Mouse (Mus musculus) embryonic facial prominence, embryonic 14.5 days (tissue): ENCODE measurements around the gene Ptger2. TPM values are rescaled to one million over a fixed set of nuclear protein-coding genes. Genes with fewer than 3 reads are reported as not detected.
A peak's percentile ranks its signal among the peaks of the same experiment; 100 is the strongest.
"Not testable (repeated sequence)": the region's sequence is repeated elsewhere in the genome, so short reads cannot be mapped to it uniquely, and the experiment has no call there.

Source experiments
- ATAC-seq: fragments of 200-750 bp; cut with Nextera tagmentation; 2 replicates; pipeline ENCODE4 v1.8.0; 2017; ENCODE audit warnings: low read depth, moderate number of reproducible peaks, moderate TSS enrichment
- DNase-seq: peaks from one replicate; pipeline ENCODE4 v3.0.0-alpha.2; 2015; ENCODE audit warnings: low spot score
- H3K27ac ChIP-seq: fragments of 300-500 bp; sonication (generic); replicated peaks from 2 replicates; pipeline ENCODE4 v1.5.1; 2014; ENCODE audit warnings: low read depth, mild to moderate bottlenecking, low read length, moderate library complexity
- H3K27me3 ChIP-seq: fragments of 300-500 bp; sonication (generic); replicated peaks from 2 replicates; pipeline ENCODE4 v1.6.1; 2014; ENCODE audit warnings: low read length; ENCODE audit not compliant: control insufficient read depth, insufficient read depth
- H3K36me3 ChIP-seq: fragments of 300-500 bp; sonication (generic); 2 replicates; pipeline ENCODE4 v1.6.1; 2014; ENCODE audit warnings: low read length, mixed read lengths; ENCODE audit not compliant: control insufficient read depth, insufficient read depth
- H3K4me1 ChIP-seq: fragments of 300-500 bp; sonication (generic); 2 replicates; pipeline ENCODE4 v1.6.1; 2014; ENCODE audit warnings: antibody characterized with exemption, low read length; ENCODE audit not compliant: control insufficient read depth, insufficient read depth
- H3K4me2 ChIP-seq: fragments of 300-500 bp; sonication (generic); 2 replicates; pipeline ENCODE4 v1.6.1; 2014; ENCODE audit warnings: low read depth, mild to moderate bottlenecking, low read length, moderate library complexity, mixed read lengths
- H3K4me3 ChIP-seq: fragments of 300-500 bp; sonication (generic); 2 replicates; pipeline ENCODE4 v1.5.1; 2014; ENCODE audit warnings: low read depth, mild to moderate bottlenecking, low read length
- H3K9ac ChIP-seq: fragments of 300-500 bp; sonication (generic); 2 replicates; pipeline ENCODE4 v1.6.1; 2014; ENCODE audit warnings: low read depth, mild to moderate bottlenecking, low read length, moderate library complexity, mixed read lengths
- H3K9me3 ChIP-seq: fragments of 300-500 bp; sonication (generic); 2 replicates; pipeline ENCODE4 v1.6.1; 2016; ENCODE audit warnings: low read length; ENCODE audit not compliant: control insufficient read depth
- WGBS: fragments of 180-500 bp; shearing (Covaris S2); extraction: QIAGEN DNeasy Blood & Tissue Kit; methylation state at CpG from one replicate; pipeline ENCODE4 v1.1.7; 2014; 5-methylcytosine and 5-hydroxymethylcytosine counted together
- polyA plus RNA-seq: library from polyadenylated mRNA; unstranded; fragments of >200 nt; fragmentation: Nextera tagmentation; extraction: Ambion mirVana; gene quantifications from 2 replicates; pipeline ENCODE4 v1.2.1, GENCODE M21; 2014

Ptger2 gene
- polyA plus RNA-seq: 0.81 and 1.2 TPM in 2 replicates

DNA sequence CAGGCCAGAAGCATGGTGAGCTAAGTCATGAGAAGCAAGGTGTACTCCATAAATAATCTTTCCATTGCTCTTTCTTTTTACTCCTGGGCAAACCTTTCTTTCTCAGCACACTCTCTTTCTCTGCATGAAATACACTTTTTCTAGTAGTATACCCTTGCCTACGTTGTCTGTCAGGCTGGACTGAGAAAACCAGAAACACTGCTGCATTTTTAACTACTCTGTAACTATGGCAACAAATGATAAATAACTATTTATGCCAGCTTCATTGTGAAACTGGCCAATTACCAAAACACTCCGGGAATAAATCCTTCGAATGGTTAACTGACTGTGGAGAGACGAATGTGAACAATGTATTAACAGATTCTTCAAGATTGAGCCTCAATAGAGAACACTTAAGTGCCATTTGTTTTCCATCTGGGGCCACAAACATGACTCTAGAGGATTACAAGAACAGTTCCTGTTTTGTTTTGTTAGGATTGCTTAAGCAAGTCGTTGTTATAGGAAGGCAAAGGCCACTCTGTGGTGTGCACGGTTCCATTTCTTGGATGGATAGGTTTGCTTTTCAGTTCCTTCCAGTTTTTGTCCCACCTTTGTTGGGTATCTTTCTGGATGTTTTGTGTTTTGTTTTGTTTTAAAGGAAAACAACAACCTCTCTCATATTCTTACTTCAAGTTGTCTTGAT lies at the start of gene Ptger2:
Gene Ptger2, plus strand, starts transcription at position 522 of the 682 bp plus-strand sequence.
- WGBS: 48% methylated on average over 5 of the region's 6 CpGs
- H3K27ac ChIP-seq, H3K4me1 ChIP-seq, ATAC-seq, H3K9me3 ChIP-seq, H3K36me3 ChIP-seq, DNase-seq: not testable (repeated sequence)
- H3K4me2 ChIP-seq: peak within 1 kb of the TSS; percentile 92
- H3K4me3 ChIP-seq: peak within 1 kb of the TSS; percentile 50
- H3K27me3 ChIP-seq: peaks cover 16% of the 10 kb centered on the region
- H3K9ac ChIP-seq: peak within 1 kb of the TSS; percentile 60

DNA sequence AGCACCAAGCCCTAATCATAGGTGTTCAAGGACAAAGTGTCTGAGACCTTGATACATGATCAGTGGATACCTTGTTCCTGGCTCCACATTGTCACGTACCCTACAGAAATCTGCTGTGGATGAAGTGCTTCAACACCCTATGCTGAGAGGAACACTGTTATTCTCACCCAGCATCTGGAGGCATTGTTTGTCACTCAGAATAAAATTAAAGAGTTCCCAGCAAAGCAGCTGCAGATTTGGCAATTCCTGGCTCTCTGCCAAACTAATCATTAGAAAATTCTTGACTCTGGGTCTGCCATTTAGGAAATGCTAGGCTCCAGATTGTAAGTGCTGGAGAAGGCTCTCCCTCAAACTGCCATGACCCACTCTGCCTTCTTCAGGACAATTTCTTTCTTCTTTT lies 27.2 kb upstream of the Ptger2 start:
- no peaks in the 10 kb centered on the region for H3K4me1 ChIP-seq
- WGBS: 88% methylated on average over 1 of the region's 1 CpGs
- no peaks in the 10 kb centered on the region for H3K36me3 ChIP-seq
- no peak overlapping the region for H3K27ac ChIP-seq
- H3K9me3 ChIP-seq: no peaks in the 10 kb centered on the region
- no peak overlapping the region for H3K4me2 ChIP-seq
- no peak for ATAC-seq
- no peak overlapping the region for H3K9ac ChIP-seq
- H3K4me3 ChIP-seq: no peak overlapping the region
- H3K27me3 ChIP-seq: no peaks in the 10 kb centered on the region
- no peak for DNase-seq

DNA sequence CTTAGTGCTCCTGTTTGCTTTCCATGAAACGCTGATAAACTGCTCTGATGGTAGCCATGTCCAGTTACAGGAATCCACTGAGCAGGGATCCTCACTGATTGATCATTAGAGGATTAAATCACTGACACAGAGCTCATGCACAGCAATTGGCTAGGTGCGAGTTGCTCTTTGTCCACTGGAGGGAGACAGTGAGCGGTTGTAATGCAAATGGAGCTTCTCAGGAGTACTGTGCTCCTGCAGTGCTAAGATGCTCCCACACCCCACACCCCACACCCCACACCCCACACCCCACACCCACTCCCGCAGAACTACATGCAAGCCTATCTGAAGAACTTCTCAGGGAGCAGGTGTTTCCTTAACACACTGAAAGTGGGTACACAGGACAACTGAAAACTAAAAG lies 10.7 kb upstream of the Ptger2 start:
- not testable (repeated sequence) for H3K27me3 ChIP-seq, H3K4me3 ChIP-seq, H3K36me3 ChIP-seq, H3K4me2 ChIP-seq, H3K27ac ChIP-seq, H3K9ac ChIP-seq, ATAC-seq, H3K4me1 ChIP-seq, H3K9me3 ChIP-seq
- WGBS: 3% methylated on average over 4 of the region's 4 CpGs
- peak; percentile 11 for DNase-seq

DNA sequence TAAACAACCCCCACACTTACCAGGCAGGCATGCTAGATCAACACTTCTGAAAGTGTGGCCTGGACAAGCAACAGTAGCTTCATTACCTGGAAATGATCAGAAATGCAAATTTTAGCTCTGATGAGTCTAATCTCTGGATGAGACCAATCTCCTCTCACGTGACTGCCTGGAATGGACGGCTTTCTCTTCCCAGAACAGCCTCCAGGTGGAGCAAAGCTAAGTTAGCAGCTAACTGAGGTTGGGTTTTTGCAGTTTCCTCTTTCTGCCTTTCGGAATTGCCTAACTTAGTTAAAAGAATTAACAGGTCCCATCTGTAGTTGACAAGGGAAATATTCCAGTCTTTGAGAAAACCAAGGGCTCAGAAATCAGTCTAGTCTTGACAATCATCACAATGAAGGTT lies 8.1 kb upstream of the Ptger2 start:
- ATAC-seq (no peak), DNase-seq (peak; percentile 14)
- Histone ChIP-seq H3K9me3 (no peaks in the 10 kb centered on the region), H3K36me3 (no peaks in the 10 kb centered on the region), H3K27ac (no peak overlapping the region), H3K27me3 (no peaks in the 10 kb centered on the region), H3K9ac (no peak overlapping the region), H3K4me1 (no peaks in the 10 kb centered on the region), H3K4me2 (no peak overlapping the region), H3K4me3 (no peak overlapping the region)
- 30% methylated on average over 3 of the region's 3 CpGs for WGBS

DNA sequence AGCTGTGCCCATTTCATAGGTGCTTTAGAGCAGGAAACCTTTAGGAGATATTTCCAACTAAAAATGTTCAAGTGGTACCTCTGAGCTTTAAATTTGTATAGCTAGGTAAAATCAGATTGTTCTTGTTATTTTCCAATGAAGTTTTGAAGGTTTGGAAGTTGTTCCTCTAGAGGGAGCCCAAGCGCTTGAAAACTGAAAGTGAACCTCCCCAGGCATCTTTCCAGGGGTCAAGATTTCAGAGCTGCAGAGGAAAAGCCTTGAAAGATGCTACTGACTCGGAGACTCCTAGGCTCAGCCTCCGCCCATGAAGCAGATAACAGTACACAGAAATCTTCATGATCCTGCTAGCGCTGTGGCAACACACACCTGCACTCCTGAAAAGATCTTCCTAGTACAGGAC lies 6.5 kb upstream of the Ptger2 start:
- 13% methylated on average over 4 of the region's 4 CpGs for WGBS
- Histone ChIP-seq H3K27me3 (no peaks in the 10 kb centered on the region), H3K9me3 (no peaks in the 10 kb centered on the region), H3K4me3 (no peak overlapping the region), H3K27ac (no peak overlapping the region), H3K9ac (no peak overlapping the region), H3K4me1 (no peaks in the 10 kb centered on the region), H3K36me3 (no peaks in the 10 kb centered on the region), H3K4me2 (no peak overlapping the region)
- peak; percentile 66 for DNase-seq
- ATAC-seq: no peak

DNA sequence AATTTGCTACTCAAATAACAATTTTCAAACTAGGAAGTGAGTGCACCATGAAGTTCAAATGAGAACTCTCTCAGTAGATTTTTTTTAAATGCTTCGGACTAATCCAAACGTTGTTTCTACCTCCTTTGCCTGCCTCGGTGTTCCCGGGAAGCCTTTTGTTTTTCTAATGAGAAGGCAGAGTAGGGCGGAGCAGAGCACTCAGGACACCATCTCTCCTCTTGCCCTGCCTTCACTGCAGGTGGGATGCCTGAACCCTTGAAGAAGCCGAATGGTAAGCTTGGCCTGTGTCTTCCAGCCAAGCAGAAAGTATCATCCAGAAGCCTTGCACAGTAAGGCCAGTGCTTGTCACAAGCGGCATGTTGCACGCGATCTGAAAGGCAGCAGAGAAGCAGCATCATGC lies 3.9 kb upstream of the Ptger2 start:
- H3K4me3 ChIP-seq: no peak overlapping the region
- 36% methylated on average over 9 of the region's 9 CpGs for WGBS
- H3K4me2 ChIP-seq: no peak overlapping the region
- DNase-seq: no peak
- H3K9ac ChIP-seq: no peak overlapping the region
- no peak overlapping the region for H3K27ac ChIP-seq
- no peaks in the 10 kb centered on the region for H3K36me3 ChIP-seq
- peaks cover 4% of the 10 kb centered on the region; the same call in 1 of the 2 replicates for H3K27me3 ChIP-seq
- H3K9me3 ChIP-seq: no peaks in the 10 kb centered on the region
- H3K4me1 ChIP-seq: 0 out of 2 replicates have a peak, but pooled peaks cover 3% of the 10 kb centered on the region
- no peak for ATAC-seq

DNA sequence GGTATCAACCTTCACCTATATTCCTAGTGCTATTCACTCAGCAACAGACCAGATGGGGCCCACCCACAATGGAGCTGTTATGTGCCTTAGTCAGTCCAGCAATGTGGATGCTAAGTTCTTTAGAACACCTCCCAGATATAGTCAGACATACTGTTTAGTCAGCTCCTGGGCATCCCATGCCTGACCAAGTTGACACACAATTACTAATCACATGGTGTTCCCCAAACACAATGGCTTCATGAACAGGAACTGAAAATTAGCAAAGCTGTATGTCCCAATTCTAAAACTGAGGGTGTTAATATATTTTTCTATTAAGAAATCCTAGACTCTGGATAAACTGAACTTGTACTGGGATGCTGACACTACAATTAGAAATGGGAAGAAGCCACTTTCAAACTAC lies 1.7 kb upstream of the Ptger2 start:
- Histone ChIP-seq H3K9me3 (no peaks in the 10 kb centered on the region), H3K27ac (no peak overlapping the region), H3K4me3 (no peak overlapping the region), H3K9ac (no peak overlapping the region), H3K36me3 (no peaks in the 10 kb centered on the region), H3K4me1 (peaks cover 3% of the 10 kb centered on the region; the same call in 1 of the 2 replicates), H3K4me2 (no peak overlapping the region), H3K27me3 (peaks cover 16% of the 10 kb centered on the region)
- DNase-seq (no peak), ATAC-seq (no peak)

DNA sequence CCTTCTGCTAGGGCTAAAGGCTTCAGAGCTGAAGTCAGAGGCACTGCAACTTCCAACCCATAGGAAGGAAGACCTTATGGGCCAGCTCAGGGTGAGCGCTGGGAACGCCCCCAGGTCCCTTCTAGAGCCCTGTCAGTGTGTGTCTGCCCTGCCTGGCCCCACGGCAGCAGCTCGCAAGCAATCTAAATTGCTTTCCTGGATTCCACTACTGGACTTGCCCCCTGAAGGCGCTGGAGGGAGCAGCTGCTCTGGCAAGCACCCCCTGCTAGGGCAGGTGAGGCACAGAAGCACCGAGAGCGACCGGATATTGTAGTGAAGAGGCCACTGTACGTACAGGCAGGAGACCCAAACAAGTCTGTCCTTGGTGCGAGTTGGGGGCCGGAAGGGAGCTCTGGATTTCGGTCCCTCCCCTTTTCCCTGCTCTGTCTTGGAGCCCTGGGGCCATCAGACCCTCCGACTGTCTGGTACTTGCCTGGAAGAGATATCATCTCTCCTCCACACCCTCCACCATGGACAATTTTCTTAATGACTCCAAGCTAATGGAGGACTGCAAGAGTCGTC lies 541 bp downstream of the Ptger2 start:
- no peaks in the 10 kb centered on the region for H3K9me3 ChIP-seq
- 7% methylated on average over 13 of the region's 14 CpGs for WGBS
- H3K27me3 ChIP-seq: peaks cover 16% of the 10 kb centered on the region
- peak overlapping the region; percentile 50 for H3K4me3 ChIP-seq
- H3K36me3 ChIP-seq: no peaks in the 10 kb centered on the region
- peak; percentile 68 for ATAC-seq
- peak; percentile 33 for DNase-seq
- peak overlapping the region; percentile 60 for H3K9ac ChIP-seq
- peaks cover 3% of the 10 kb centered on the region; the same call in 1 of the 2 replicates for H3K4me1 ChIP-seq
- no peak overlapping the region for H3K27ac ChIP-seq
- peak overlapping the region; percentile 92 for H3K4me2 ChIP-seq
